Mouse (Mus musculus) heart, embryonic 12.5 days (tissue): Measurements from ENCODE around the gene Spata46. TPM values are rescaled to one million over a fixed set of nuclear protein-coding genes. Genes with fewer than 3 reads are reported as not detected.

ENCODE experiments used
- ATAC-seq: fragments of 200-750 bp; cut with Nextera tagmentation; 2 replicates; pipeline ENCODE4 v1.8.0; 2017; ENCODE audit warnings: moderate TSS enrichment, moderate library complexity; ENCODE audit not compliant: insufficient number of reproducible peaks, low FRiP score
- H3K27ac ChIP-seq: fragments of 300-500 bp; sonication (generic); 2 replicates; pipeline ENCODE4 v1.5.1; 2016; ENCODE audit warnings: mild to moderate bottlenecking, moderate library complexity; ENCODE audit not compliant: poor library complexity, severe bottlenecking
- H3K27me3 ChIP-seq: fragments of 300-500 bp; sonication (generic); replicated peaks from 2 replicates; pipeline ENCODE4 v1.6.1; 2016; ENCODE audit warnings: mild to moderate bottlenecking, moderate library complexity
- H3K36me3 ChIP-seq: fragments of 300-500 bp; sonication (generic); 2 replicates; pipeline ENCODE4 v1.6.1; 2016; ENCODE audit warnings: mild to moderate bottlenecking, moderate library complexity
- H3K4me1 ChIP-seq: fragments of 300-500 bp; sonication (generic); replicated peaks from 2 replicates; pipeline ENCODE4 v1.6.1; 2016; ENCODE audit warnings: mild to moderate bottlenecking
- H3K4me2 ChIP-seq: fragments of 300-500 bp; sonication (generic); 2 replicates; pipeline ENCODE4 v1.6.1; 2016; ENCODE audit warnings: mild to moderate bottlenecking, moderate library complexity
- H3K4me3 ChIP-seq: fragments of 300-500 bp; sonication (generic); 2 replicates; pipeline ENCODE4 v1.5.1; 2016; ENCODE audit warnings: mild to moderate bottlenecking
- H3K9ac ChIP-seq: fragments of 300-500 bp; sonication (generic); 2 replicates; pipeline ENCODE4 v1.6.1; 2016; ENCODE audit warnings: mild to moderate bottlenecking, moderate library complexity
- H3K9me3 ChIP-seq: fragments of 300-500 bp; sonication (generic); replicated peaks from 2 replicates; pipeline ENCODE4 v1.6.1; 2016; ENCODE audit warnings: mild to moderate bottlenecking, moderate library complexity
- WGBS: fragments of 180-500 bp; shearing (Covaris S2); methylation state at CpG from one replicate; pipeline ENCODE4 v1.1.7; 2016; 5-methylcytosine and 5-hydroxymethylcytosine counted together
- polyA plus RNA-seq: library from polyadenylated mRNA; unstranded; fragments of >200 nt; fragmentation: Nextera tagmentation; extraction: Ambion mirVana; gene quantifications from 2 replicates; pipeline ENCODE4 v1.2.1, GENCODE M21; 2016

The Spata46 gene
- polyA plus RNA-seq, 1 experiment from 2014 or later = 1.8 TPM

- Histone ChIP-seq H3K4me2 (no peak overlapping the region), H3K9me3 (no peaks in the 10 kb centered on the region), H3K27me3 (no peaks in the 10 kb centered on the region), H3K36me3 (peaks cover 33% of the 10 kb centered on the region), H3K4me3 (no peak overlapping the region), H3K9ac (no peak overlapping the region), H3K27ac (no peak overlapping the region), H3K4me1 (0 out of 2 replicates have a peak, but pooled peaks cover 4% of the 10 kb centered on the region)
- no peak for ATAC-seq
- 77% methylated on average over 6 of the region's 6 CpGs for WGBS
Observed at GRCm38 (mm10) chr1:170302456-170302855, 6.1 kb upstream of the Spata46 start.

- no peaks in the 10 kb centered on the region for H3K27me3 ChIP-seq
- WGBS = 69% methylated on average over 6 of the region's 6 CpGs
- ATAC-seq = no peak
- no peak overlapping the region for H3K9ac ChIP-seq
- no peak overlapping the region for H3K4me3 ChIP-seq
- H3K4me1 ChIP-seq = 0 out of 2 replicates have a peak, but pooled peaks cover 4% of the 10 kb centered on the region
- H3K27ac ChIP-seq = no peak overlapping the region
- H3K4me2 ChIP-seq = no peak overlapping the region
- H3K36me3 ChIP-seq = peaks cover 33% of the 10 kb centered on the region
- H3K9me3 ChIP-seq = no peaks in the 10 kb centered on the region
Observed at GRCm38 (mm10) chr1:170303103-170303502, 5.5 kb upstream of the Spata46 start.

- no peaks in the 10 kb centered on the region for H3K9me3 ChIP-seq
- no peaks in the 10 kb centered on the region for H3K27me3 ChIP-seq
- 89% methylated on average over 10 of the region's 10 CpGs for WGBS
- no peak overlapping the region for H3K9ac ChIP-seq
- H3K4me1 ChIP-seq = 0 out of 2 replicates have a peak, but pooled peaks cover 4% of the 10 kb centered on the region
- no peak overlapping the region for H3K4me3 ChIP-seq
- ATAC-seq = no peak
- H3K27ac ChIP-seq = no peak overlapping the region
- H3K36me3 ChIP-seq = peaks cover 20% of the 10 kb centered on the region
- no peak overlapping the region for H3K4me2 ChIP-seq
Observed at GRCm38 (mm10) chr1:170305002-170305401, 3.6 kb upstream of the Spata46 start.

GRCm38 (mm10) chr1:170306232-170306631, 2.4 kb upstream of the Spata46 start, which contains the start of gene Gm7694:
Gene Gm7694, minus strand, starts transcription at chr1:170306332.
- WGBS = 87% methylated on average over 4 of the region's 4 CpGs
- no peak within 1 kb of the TSS for H3K4me2 ChIP-seq
- peaks cover 8% of the 10 kb centered on the region for H3K36me3 ChIP-seq
- H3K27me3 ChIP-seq = no peaks in the 10 kb centered on the region
- H3K4me1 ChIP-seq = 0 out of 2 replicates have a peak, but pooled peaks cover 4% of the 10 kb centered on the region
- H3K4me3 ChIP-seq = no peak within 1 kb of the TSS
- no peak for ATAC-seq
- H3K9ac ChIP-seq = no peak within 1 kb of the TSS
- no peaks in the 10 kb centered on the region for H3K9me3 ChIP-seq
- no peak within 1 kb of the TSS for H3K27ac ChIP-seq

GRCm38 (mm10) chr1:170311431-170311830, 2.8 kb downstream of the Spata46 start:
- H3K36me3 ChIP-seq = peaks cover 10% of the 10 kb centered on the region; the same call in 1 of the 2 replicates
- 72% methylated on average over 6 of the region's 6 CpGs for WGBS
- no peak overlapping the region for H3K4me2 ChIP-seq
- no peak for ATAC-seq
- H3K27me3 ChIP-seq = no peaks in the 10 kb centered on the region
- H3K9ac ChIP-seq = no peak overlapping the region
- H3K27ac ChIP-seq = no peak overlapping the region
- no peak overlapping the region for H3K4me3 ChIP-seq
- H3K9me3 ChIP-seq = no peaks in the 10 kb centered on the region
- no peaks in the 10 kb centered on the region for H3K4me1 ChIP-seq

- 86% methylated on average over 2 of the region's 2 CpGs for WGBS
- H3K4me2 ChIP-seq = no peak overlapping the region
- H3K36me3 ChIP-seq = peaks cover 36% of the 10 kb centered on the region
- H3K9me3 ChIP-seq = no peaks in the 10 kb centered on the region
- no peaks in the 10 kb centered on the region for H3K4me1 ChIP-seq
- no peak for ATAC-seq
- no peak overlapping the region for H3K4me3 ChIP-seq
- no peaks in the 10 kb centered on the region for H3K27me3 ChIP-seq
- no peak overlapping the region for H3K9ac ChIP-seq
- no peak overlapping the region for H3K27ac ChIP-seq
Observed at GRCm38 (mm10) chr1:170322046-170322445, 13.4 kb downstream of the Spata46 start.

- H3K27ac ChIP-seq = no peak overlapping the region
- no peaks in the 10 kb centered on the region for H3K27me3 ChIP-seq
- no peak overlapping the region for H3K9ac ChIP-seq
- no peaks in the 10 kb centered on the region for H3K4me1 ChIP-seq
- peaks cover 36% of the 10 kb centered on the region for H3K36me3 ChIP-seq
- H3K4me2 ChIP-seq = no peak overlapping the region
- WGBS = 88% methylated on average over 10 of the region's 10 CpGs
- H3K9me3 ChIP-seq = no peaks in the 10 kb centered on the region
- ATAC-seq = no peak
- no peak overlapping the region for H3K4me3 ChIP-seq
Observed at GRCm38 (mm10) chr1:170323001-170323400, 14.4 kb downstream of the Spata46 start.

- Histone ChIP-seq H3K4me3 (no peak overlapping the region), H3K9me3 (no peaks in the 10 kb centered on the region), H3K27me3 (no peaks in the 10 kb centered on the region), H3K36me3 (peaks cover 29% of the 10 kb centered on the region), H3K9ac (no peak overlapping the region), H3K4me2 (no peak overlapping the region), H3K27ac (no peak overlapping the region), H3K4me1 (no peaks in the 10 kb centered on the region)
- ATAC-seq = no peak
- WGBS = 86% methylated on average over 1 of the region's 1 CpGs
Observed at GRCm38 (mm10) chr1:170324312-170324711, 15.7 kb downstream of the Spata46 start.

GRCm38 (mm10) chr1:170325277-170325676, 16.7 kb downstream of the Spata46 start:
- WGBS = 84% methylated on average over 4 of the region's 4 CpGs
- no peak overlapping the region for H3K4me2 ChIP-seq
- H3K9me3 ChIP-seq = no peaks in the 10 kb centered on the region
- peaks cover 21% of the 10 kb centered on the region for H3K36me3 ChIP-seq
- no peak for ATAC-seq
- H3K4me1 ChIP-seq = no peaks in the 10 kb centered on the region
- no peaks in the 10 kb centered on the region for H3K27me3 ChIP-seq
- H3K27ac ChIP-seq = no peak overlapping the region
- no peak overlapping the region for H3K4me3 ChIP-seq
- H3K9ac ChIP-seq = no peak overlapping the region

GRCm38 (mm10) chr1:170331926-170332325, 23.3 kb downstream of the Spata46 start:
- no peak for ATAC-seq
- WGBS = 44% methylated on average over 6 of the region's 6 CpGs

GRCm38 (mm10) chr1:170332775-170333174, 24.2 kb downstream of the Spata46 start:
- Histone ChIP-seq H3K27me3 (no peaks in the 10 kb centered on the region), H3K36me3 (peaks cover 20% of the 10 kb centered on the region), H3K9me3 (no peaks in the 10 kb centered on the region), H3K27ac (no peak overlapping the region), H3K4me1 (peaks cover 20% of the 10 kb centered on the region), H3K9ac (no peak overlapping the region), H3K4me3 (no peak overlapping the region), H3K4me2 (no peak overlapping the region)
- 70% methylated on average over 4 of the region's 4 CpGs for WGBS
- no peak for ATAC-seq

More at GRCm38 (mm10) chr1:170331926-170332325, 23.3 kb downstream of the Spata46 start:
- H3K27ac ChIP-seq = peak overlapping the region; percentile 39; the same call in 1 of the 2 replicates
- peaks cover 24% of the 10 kb centered on the region for H3K36me3 ChIP-seq
- no peaks in the 10 kb centered on the region for H3K27me3 ChIP-seq
- no peak overlapping the region for H3K4me2 ChIP-seq
- H3K9me3 ChIP-seq = no peaks in the 10 kb centered on the region
- peaks cover 20% of the 10 kb centered on the region for H3K4me1 ChIP-seq
- no peak overlapping the region for H3K9ac ChIP-seq
- H3K4me3 ChIP-seq = no peak overlapping the region

- peaks cover 10% of the 10 kb centered on the region for H3K4me1 ChIP-seq
- peaks cover 17% of the 10 kb centered on the region for H3K36me3 ChIP-seq
- no peak overlapping the region for H3K4me2 ChIP-seq
- no peaks in the 10 kb centered on the region for H3K9me3 ChIP-seq
- no peaks in the 10 kb centered on the region for H3K27me3 ChIP-seq
- 86% methylated on average over 3 of the region's 3 CpGs for WGBS
- no peak overlapping the region for H3K9ac ChIP-seq
- H3K4me3 ChIP-seq = no peak overlapping the region
- no peak for ATAC-seq
- no peak overlapping the region for H3K27ac ChIP-seq
Observed at GRCm38 (mm10) chr1:170339943-170340342, 31.3 kb downstream of the Spata46 start.
